Mouse (Mus musculus): ENCODE data around the gene Ugt1a6a.

The Ugt1a6a gene

GRCm38 (mm10) chr1:88264237-88264868 is 129.7 kb downstream of the Ugt1a6a start:
- DNase-seq (ENCODE audit: low read depth in 1 of 2, low spot score in 2 of 2), result no peak

- DNase-seq (ENCODE audit: low read depth in 1 of 2, low spot score in 2 of 2), result no peak
Measured at GRCm38 (mm10) chr1:88264869-88265240, 130.2 kb downstream of the Ugt1a6a start.

GRCm38 (mm10) chr1:88266123-88266522 is 131.5 kb downstream of the Ugt1a6a start:
- no peak for DNase-seq (ENCODE audit: low read depth in 1 of 2, low spot score in 2 of 2)

GRCm38 (mm10) chr1:88267489-88267888 is 132.9 kb downstream of the Ugt1a6a start:
- DNase-seq (ENCODE audit: low read depth in 1 of 2, low spot score in 2 of 2), result no peak

GRCm38 (mm10) chr1:88268070-88268469 is 133.5 kb downstream of the Ugt1a6a start:
- DNase-seq (ENCODE audit: low read depth in 1 of 2, low spot score in 2 of 2), result no peak

All from monocyte, adult 2 months (primary cell).